Mouse (Mus musculus) ES-Bruce4 (cell line): Measurements from ENCODE around the gene Gm5065. TPM values are rescaled to one million over a fixed set of nuclear protein-coding genes. Genes with fewer than 3 reads are reported as not detected.

ENCODE experiments used
- H3K27ac ChIP-seq: 2 replicates; pipeline ENCODE4 v1.5.1; 2012; ENCODE audit warnings: low read length, inconsistent platforms; ENCODE audit not compliant: insufficient read depth
- H3K27me3 ChIP-seq: 2 replicates; pipeline ENCODE4 v1.6.1; 2012; ENCODE audit warnings: mild to moderate bottlenecking, low read length, inconsistent platforms; ENCODE audit not compliant: control insufficient read depth, poor library complexity, insufficient read depth, severe bottlenecking
- H3K36me3 ChIP-seq: 2 replicates; pipeline ENCODE4 v1.6.1; 2012; ENCODE audit warnings: inconsistent platforms, mild to moderate bottlenecking, low read length, moderate library complexity; ENCODE audit not compliant: control insufficient read depth, poor library complexity, insufficient read depth, severe bottlenecking
- H3K4me1 ChIP-seq: one replicate; pipeline ENCODE4 v1.8.1; 2011; ENCODE audit warnings: low read length; ENCODE audit not compliant: control insufficient read depth, insufficient read depth
- H3K4me3 ChIP-seq: 2 replicates; pipeline ENCODE4 v1.5.1; 2011; ENCODE audit warnings: low read depth, mild to moderate bottlenecking, low read length
- H3K9ac ChIP-seq: 2 replicates; pipeline ENCODE4 v1.6.1; 2012; ENCODE audit warnings: low read depth, mild to moderate bottlenecking, inconsistent platforms; ENCODE audit not compliant: poor library complexity, severe bottlenecking
- H3K9me3 ChIP-seq: replicated peaks from 2 replicates; pipeline ENCODE4 v1.6.1; 2012; ENCODE audit warnings: mild to moderate bottlenecking, low read length, inconsistent platforms; ENCODE audit not compliant: control insufficient read depth, poor library complexity, insufficient read depth, severe bottlenecking
- CTCF ChIP-seq: IDR thresholded peaks from one replicate; pipeline ENCODE4 v1.8.1; 2011; ENCODE audit warnings: low read depth, low read length
- EP300 ChIP-seq: IDR thresholded peaks from 2 replicates; pipeline ENCODE4 v1.6.1; 2011; ENCODE audit warnings: low read depth, low read length; ENCODE audit not compliant: insufficient read depth
- POLR2A ChIP-seq: IDR thresholded peaks from one replicate; pipeline ENCODE4 v1.8.1; 2011; ENCODE audit warnings: low read length; ENCODE audit not compliant: insufficient read depth
- polyA plus RNA-seq: library from polyadenylated mRNA; stranded (reverse); fragments of >200 nt; gene quantifications from 2 replicates; pipeline ENCODE4 v1.2.4, GENCODE M21; 2011; ENCODE audit warnings: low read depth; ENCODE audit not compliant: missing spikeins, insufficient read depth, insufficient read length

Gene Gm5065
- not detected in 2 replicates for polyA plus RNA-seq

DNA sequence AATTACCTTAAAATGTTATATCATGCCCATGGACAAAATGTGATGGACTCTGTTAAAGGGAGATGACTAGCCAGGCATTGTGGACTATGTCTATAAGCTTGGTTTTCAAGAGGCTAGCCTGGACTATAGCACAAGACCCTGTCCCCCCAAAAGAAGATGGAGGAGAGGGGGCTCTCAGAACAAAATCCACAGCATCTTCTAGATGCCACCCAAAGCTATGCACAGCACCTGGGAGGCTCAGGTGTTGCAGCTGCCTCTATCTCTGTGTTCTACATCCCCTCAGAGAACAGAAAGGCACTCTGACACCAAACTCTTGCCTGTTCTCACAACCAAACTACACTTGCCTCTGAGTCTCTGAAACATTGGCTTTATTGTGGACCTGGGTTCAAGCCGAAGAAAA lies at the start of gene Gm5065:
Gene Gm5065, plus strand, starts transcription at position 301 of the 400 bp plus-strand sequence.
- no peak within 1 kb of the TSS for H3K9ac ChIP-seq
- TF ChIP-seq POLR2A (no peak), EP300 (no peak), CTCF (no peak)
- H3K9me3 ChIP-seq, result no peaks in the 10 kb centered on the region

DNA sequence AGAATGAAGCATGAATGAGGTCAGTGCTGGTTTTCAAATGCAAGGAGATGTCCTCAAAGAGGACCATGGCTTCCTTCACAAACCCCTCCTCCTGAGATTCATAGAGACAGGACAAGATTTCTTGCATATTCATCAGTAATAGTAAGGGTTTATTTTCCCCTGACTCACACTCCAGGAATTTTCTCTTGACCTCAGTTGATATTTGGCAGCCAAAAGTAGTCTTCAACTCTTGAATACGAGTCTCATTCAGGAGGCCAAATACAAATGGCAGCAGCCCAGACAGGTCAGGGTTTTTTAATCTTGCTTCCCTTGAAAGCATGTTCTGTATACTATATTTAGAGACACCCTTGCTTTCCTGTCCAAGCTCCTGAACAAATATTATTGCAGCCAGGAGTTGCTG lies 22.8 kb upstream of the Gm5065 start:
- Histone ChIP-seq H3K27ac (no peak overlapping the region), H3K36me3 (no peaks in the 10 kb centered on the region), H3K27me3 (no peaks in the 10 kb centered on the region), H3K9ac (no peak overlapping the region), H3K4me1 (no peaks in the 10 kb centered on the region), H3K9me3 (no peaks in the 10 kb centered on the region), H3K4me3 (no peak overlapping the region)
- TF ChIP-seq POLR2A, result no peak
- TF ChIP-seq EP300, result no peak
- no peak for TF ChIP-seq CTCF

More for the DNA sequence above, at the start of gene Gm5065:
- H3K4me1 ChIP-seq, result no peaks in the 10 kb centered on the region
- H3K27me3 ChIP-seq, result no peaks in the 10 kb centered on the region
- H3K36me3 ChIP-seq, result no peaks in the 10 kb centered on the region
- no peak within 1 kb of the TSS for H3K27ac ChIP-seq
- no peak within 1 kb of the TSS for H3K4me3 ChIP-seq

DNA sequence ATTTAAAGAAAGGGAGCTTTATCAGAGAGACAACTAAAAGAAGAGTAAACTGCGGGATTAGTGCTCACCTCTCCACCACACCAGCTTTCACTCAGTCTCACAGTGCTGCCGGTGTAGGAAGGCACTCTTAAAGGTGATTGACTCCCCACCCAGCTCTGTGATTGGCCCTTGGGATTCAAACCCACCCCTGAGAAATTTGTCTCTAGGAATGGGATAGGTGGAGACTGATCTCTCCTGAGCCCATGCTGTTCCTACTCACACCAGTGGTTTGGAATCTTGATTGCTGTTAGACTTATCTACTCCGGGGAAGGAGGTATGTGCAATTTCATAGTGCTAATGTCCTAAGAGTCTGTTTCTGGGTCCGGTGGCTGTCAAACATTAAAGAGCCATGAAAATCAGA lies 598 bp downstream of the Gm5065 start, which contains the start of gene Nlrp2:
Gene Nlrp2, minus strand, starts transcription at position 101 of the 400 bp plus-strand sequence.
- no peaks in the 10 kb centered on the region for H3K4me1 ChIP-seq
- no peak within 1 kb of the TSS for H3K9ac ChIP-seq
- no peak within 1 kb of the TSS for H3K4me3 ChIP-seq
- H3K27ac ChIP-seq, result no peak within 1 kb of the TSS
- H3K36me3 ChIP-seq, result no peaks in the 10 kb centered on the region
- no peaks in the 10 kb centered on the region for H3K9me3 ChIP-seq
- TF ChIP-seq CTCF (no peak), EP300 (no peak), POLR2A (no peak)
- H3K27me3 ChIP-seq, result no peaks in the 10 kb centered on the region

DNA sequence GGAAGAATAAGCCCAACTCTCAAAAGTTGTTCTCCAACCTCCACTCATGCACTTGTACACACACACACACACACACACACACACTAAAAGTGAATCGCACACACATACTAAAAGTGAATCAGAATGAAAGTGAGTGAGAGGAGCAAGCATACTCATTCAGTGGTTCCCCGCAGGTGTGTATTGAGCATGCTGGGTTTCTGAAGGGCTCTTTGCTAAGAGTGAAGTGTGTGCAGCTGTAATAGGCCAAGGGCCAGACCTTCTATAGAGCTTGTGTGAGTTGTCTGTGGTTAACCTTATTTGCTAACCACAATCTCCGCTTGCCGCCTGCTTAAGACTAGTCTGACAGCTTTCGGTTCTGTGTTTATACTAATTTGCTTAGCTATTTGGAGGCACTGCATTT lies 13.3 kb downstream of the Gm5065 start:
- no peak for TF ChIP-seq POLR2A
- H3K4me1 ChIP-seq, result no peaks in the 10 kb centered on the region
- no peak overlapping the region for H3K9ac ChIP-seq
- no peak overlapping the region for H3K4me3 ChIP-seq
- no peaks in the 10 kb centered on the region for H3K27me3 ChIP-seq
- H3K27ac ChIP-seq, result no peak overlapping the region
- 0 out of 2 replicates have a peak, but pooled peaks cover 2% of the 10 kb centered on the region for H3K9me3 ChIP-seq
- H3K36me3 ChIP-seq, result no peaks in the 10 kb centered on the region

DNA sequence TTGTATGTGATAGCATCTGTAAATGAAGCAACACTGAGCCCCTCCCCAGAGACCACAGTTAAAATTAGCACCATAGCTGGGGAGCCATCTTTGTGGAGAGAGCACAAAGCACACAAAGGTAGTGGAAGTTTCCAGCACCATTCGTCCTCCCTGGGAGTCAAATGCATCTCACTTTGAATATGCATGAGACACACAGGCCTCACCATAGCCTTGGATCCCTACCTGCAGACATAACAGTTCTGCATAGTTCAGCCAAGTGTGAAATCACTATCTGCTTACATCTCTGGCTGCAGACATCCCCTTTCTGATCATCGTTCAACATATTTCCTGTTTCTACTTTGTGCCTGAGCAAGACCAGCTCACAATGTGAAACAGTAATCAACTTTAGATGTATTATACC lies 16.4 kb downstream of the Gm5065 start:
- Histone ChIP-seq H3K36me3 (no peaks in the 10 kb centered on the region), H3K4me1 (no peaks in the 10 kb centered on the region), H3K9ac (no peak overlapping the region), H3K27ac (no peak overlapping the region), H3K9me3 (0 out of 2 replicates have a peak, but pooled peaks cover 2% of the 10 kb centered on the region), H3K27me3 (no peaks in the 10 kb centered on the region), H3K4me3 (no peak overlapping the region)
- no peak for TF ChIP-seq EP300
- TF ChIP-seq POLR2A, result no peak
- no peak for TF ChIP-seq CTCF

DNA sequence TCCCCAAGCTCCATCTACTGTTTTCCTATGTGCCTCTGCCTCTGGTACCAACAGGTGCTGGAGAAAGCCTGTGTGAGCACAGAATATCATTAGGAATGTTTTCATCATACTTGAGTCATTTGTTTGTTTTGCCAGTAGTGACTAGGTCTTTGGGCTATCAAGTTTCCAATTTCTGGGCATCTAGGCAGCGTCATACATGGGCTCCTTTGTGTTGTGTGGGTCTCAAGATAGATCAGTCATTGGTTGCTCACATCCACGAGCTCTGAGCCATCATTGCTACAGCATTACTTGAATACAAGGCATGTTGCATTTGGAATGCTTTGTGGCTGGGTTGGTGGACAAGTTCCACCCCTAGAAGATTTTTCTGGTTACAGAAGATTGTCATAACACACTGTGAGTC lies 55.9 kb downstream of the Gm5065 start:
- no peaks in the 10 kb centered on the region for H3K9me3 ChIP-seq
- H3K4me1 ChIP-seq, result no peaks in the 10 kb centered on the region
- no peaks in the 10 kb centered on the region for H3K36me3 ChIP-seq
- H3K4me3 ChIP-seq, result no peak overlapping the region
- H3K9ac ChIP-seq, result no peak overlapping the region
- H3K27ac ChIP-seq, result no peak overlapping the region
- TF ChIP-seq CTCF, result no peak
- no peak for TF ChIP-seq POLR2A
- TF ChIP-seq EP300, result no peak
- H3K27me3 ChIP-seq, result no peaks in the 10 kb centered on the region

Other genes with a start within 250 kb of the Gm5065 start
- not detected in 2 replicates for gene Rfpl4, start 233.6 kb upstream of the Gm5065 start, polyA plus RNA-seq
- 0.90 and 1.3 TPM in 2 replicates for gene Rasl2-9, start 224.6 kb upstream of the Gm5065 start, polyA plus RNA-seq
- 0.06 TPM in 2 replicates for gene Vmn1r55, start 200.9 kb upstream of the Gm5065 start, polyA plus RNA-seq
- gene Vmn1r56, start 153.8 kb upstream of the Gm5065 start, polyA plus RNA-seq, result not detected in 2 replicates
- gene Vmn1r57, start 132.0 kb upstream of the Gm5065 start, polyA plus RNA-seq, result not detected in 2 replicates
- gene Nlrp2, start 498 bp downstream of the Gm5065 start, polyA plus RNA-seq, result not detected in 2 replicates
- gene Vmn1r58, start 62.9 kb downstream of the Gm5065 start, polyA plus RNA-seq, result not detected in 2 replicates
- not detected in 2 replicates for gene Vmn1r59, start 106.2 kb downstream of the Gm5065 start, polyA plus RNA-seq
- not detected in 2 replicates for gene Vmn2r28, start 143.4 kb downstream of the Gm5065 start, polyA plus RNA-seq
- not detected in 2 replicates for gene Vmn1r60, start 196.8 kb downstream of the Gm5065 start, polyA plus RNA-seq